Mouse (Mus musculus): ENCODE results near the gene Pik3r1. TPM values are rescaled to one million over a fixed set of nuclear protein-coding genes. Genes with fewer than 3 reads are reported as not detected.
A peak's percentile ranks its signal among the peaks of the same experiment; 100 is the strongest.

Pik3r1 gene
- 10 to 100 TPM; 58.8 to 93.1 TPM for total RNA-seq (2021)
- long read RNA-seq, experiment 1, full-length matches to known transcripts: 7 of 12 reads
- long read RNA-seq, experiment 1, partial matches to known transcripts: 0 of 12 reads
- long read RNA-seq, experiment 1, other reads (novel, unspliced or antisense): 5 of 12 reads
- long read RNA-seq, experiment 2, full-length matches to known transcripts: 14 of 34 reads
- long read RNA-seq, experiment 2, partial matches to known transcripts: 2 of 34 reads
- long read RNA-seq, experiment 2, other reads (novel, unspliced or antisense): 18 of 34 reads

- peak; percentile 97 for DNase-seq (ENCODE audit: low spot score in 2 of 2)
Observed at GRCm38 (mm10) chr13:101767809-101768629, at the start of gene Pik3r1. Gene Pik3r1, minus strand, starts transcription at chr13:101768217.

DNA sequence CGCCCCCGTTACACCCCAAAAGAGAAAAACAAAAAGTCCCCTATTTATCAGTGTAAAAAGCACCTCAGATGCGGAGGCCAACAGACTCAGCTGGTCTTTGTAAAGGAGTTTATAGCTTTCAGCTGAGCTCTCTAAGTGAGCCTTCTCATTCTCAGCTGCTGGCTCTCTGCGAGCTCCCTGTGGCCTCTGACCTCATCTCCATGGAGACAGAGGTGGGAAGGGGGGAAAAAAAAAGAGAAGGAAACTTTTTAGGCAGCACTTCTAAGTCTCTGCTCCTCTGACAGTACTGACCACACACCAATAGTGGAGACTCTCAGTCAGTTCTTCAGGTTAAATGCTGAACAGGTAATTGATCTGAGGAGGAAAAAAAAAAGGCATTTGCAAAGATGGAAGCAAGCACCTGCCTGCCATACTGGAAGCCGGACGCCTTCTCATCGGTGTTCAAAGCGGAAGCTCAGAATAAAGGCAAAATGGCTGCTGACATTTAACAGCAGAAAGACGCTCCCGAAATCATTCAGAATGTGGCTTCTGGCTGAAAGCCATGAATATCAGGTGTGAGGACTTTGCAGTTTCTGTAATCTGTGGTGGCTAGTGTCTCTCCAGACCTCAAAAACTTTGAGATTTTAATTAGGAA, 45.4 kb upstream of the Pik3r1 start:
- no peak for DNase-seq (ENCODE audit: low spot score in 2 of 2)

GRCm38 (mm10) chr13:101812341-101812740, 44.3 kb upstream of the Pik3r1 start:
- DNase-seq (ENCODE audit: low spot score in 2 of 2): no peak

DNA sequence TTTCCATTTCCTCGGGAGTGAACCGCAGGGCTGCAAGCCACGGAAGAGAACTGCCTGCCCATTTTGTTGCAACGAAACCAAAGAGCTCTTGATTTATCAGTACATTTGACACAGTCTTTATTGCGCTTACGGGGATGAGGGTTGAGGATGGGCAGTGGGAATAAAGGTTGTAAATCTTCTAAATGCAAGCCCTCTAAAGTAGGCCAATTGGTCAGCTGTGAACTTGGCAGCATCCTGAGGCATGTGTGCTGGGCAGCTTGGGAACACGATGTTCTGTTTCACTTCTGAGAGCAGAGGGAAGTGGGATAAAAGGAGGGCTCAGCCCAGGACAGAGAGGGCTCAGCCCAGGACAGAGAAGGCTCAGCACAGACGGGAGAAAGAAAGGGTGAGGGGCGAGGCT, 43.9 kb upstream of the Pik3r1 start:
- DNase-seq (ENCODE audit: low spot score in 2 of 2): peak in 1 of 2 experiments; percentile 39

GRCm38 (mm10) chr13:101810667-101811066, 42.6 kb upstream of the Pik3r1 start:
- DNase-seq (ENCODE audit: low spot score in 2 of 2): peak in 1 of 2 experiments; percentile 30

GRCm38 (mm10) chr13:101809796-101810195, 41.8 kb upstream of the Pik3r1 start:
- DNase-seq (ENCODE audit: low spot score in 2 of 2): no peak

DNA sequence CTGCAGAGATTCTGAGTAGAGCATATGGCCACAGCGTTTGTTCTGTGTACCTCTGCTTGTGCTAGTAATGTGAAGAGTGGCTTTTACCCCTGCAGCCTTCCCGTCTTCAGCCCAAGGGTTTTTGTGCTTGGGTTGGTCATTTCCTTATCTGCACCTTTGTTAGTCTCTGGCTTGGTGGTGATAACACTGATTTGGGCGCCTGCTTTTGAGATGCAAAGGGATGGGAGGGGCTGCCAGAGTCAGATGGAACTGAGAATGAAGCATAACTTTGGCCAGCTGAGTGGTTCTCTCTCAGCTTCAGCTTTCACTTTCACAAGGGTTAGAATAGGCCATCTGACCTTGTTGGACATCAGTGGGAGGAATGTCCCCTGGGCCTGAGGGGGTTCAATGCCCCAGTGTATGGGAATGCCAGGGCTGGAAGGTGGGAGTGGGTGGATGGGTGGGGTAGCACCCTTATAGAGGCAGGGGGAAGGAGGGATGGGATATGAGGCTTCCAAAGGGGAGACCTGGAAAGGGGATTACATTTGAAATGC, 37.6 kb upstream of the Pik3r1 start:
- no peak for DNase-seq (ENCODE audit: low spot score in 2 of 2)

DNA sequence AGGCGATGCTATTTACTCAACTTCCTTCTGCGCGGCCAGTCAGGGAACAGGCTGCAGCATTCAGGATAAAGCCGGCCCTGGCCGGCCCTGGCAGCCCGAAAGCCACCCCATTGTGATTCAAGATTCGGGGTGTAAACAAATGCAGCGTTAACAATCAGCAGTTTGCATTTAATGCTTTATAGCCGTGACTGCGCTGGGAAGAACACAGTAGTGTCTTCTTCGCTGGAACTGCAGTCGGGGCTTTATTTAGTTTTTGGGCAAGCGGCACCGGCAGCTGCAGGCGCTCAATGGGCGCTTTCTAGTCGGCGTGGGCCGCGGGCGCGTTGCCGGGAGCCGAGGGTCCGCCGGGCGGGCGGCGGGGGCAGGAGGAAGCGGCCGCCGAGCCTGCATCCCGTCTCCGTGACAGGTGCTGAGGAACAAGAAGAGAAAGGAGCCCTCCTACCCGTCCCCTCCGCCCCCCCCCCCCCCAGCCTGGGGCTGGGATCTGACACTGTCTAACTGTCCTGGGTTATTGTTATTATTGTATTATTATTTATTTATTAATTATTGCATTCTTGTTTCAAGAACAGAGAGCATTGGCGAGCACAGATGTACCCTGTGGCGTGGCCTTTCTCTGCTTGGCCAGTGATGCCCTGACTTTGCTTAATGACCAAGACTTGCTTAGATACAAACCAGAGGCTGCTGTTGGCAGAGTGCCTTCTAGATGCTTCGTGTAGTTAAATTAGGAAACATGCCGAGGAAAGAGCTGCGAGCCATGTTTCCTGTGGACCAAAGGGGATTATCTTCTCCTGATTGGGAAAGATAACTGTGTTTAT, 33.6 kb upstream of the Pik3r1 start:
- DNase-seq (ENCODE audit: low spot score in 2 of 2): peak; percentile 42 to 50

DNA sequence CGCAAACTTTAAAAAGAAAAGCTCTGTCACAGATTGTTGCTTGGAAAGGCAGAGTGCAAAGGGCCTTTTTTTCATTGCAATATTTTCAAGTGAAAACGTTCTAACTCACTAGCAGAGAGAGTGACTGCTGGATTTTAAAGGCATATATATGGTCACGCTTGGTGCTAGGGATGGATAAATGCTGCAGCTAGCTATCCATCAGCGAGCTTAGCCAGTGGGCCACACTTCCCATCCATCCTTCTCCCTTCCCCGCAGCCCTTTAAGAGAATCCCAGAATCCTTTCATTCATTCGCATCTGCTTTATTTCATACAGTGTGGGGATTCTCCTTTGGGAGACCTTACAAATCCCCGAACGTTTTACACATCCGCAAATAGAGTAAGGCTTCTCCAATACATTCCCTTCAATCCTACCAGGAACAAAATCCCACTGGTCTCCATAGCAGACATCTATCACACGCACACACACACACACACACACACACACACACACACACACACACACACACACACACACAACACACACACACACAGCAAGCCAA, 32.9 kb upstream of the Pik3r1 start:
- no peak for DNase-seq (ENCODE audit: low spot score in 2 of 2)

GRCm38 (mm10) chr13:101800021-101800596, 32.1 kb upstream of the Pik3r1 start:
- no peak for DNase-seq (ENCODE audit: low spot score in 2 of 2)

GRCm38 (mm10) chr13:101799318-101799717, 31.3 kb upstream of the Pik3r1 start:
- DNase-seq (ENCODE audit: low spot score in 2 of 2): no peak

DNA sequence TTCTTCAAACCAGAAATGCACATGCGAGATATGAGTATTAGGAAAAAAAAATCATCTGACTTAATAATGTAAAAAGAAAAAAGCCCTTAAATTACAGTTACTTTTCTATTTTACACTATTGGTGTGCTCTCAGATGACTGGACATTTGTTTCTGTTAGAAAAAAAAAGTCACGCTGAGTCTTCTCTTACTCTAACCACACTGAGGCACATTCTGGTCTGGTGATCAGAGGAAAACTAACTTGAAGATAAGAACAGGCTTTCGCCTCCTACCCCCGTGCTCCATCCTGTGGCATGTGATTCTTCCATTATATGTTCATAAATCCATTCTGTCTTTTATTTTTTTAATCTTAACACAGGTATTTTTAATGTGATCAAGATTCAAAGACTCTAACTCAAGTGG, 30.5 kb upstream of the Pik3r1 start:
- no peak for DNase-seq (ENCODE audit: low spot score in 2 of 2)

GRCm38 (mm10) chr13:101796983-101797382, 29.0 kb upstream of the Pik3r1 start:
- no peak for DNase-seq (ENCODE audit: low spot score in 2 of 2)

DNA sequence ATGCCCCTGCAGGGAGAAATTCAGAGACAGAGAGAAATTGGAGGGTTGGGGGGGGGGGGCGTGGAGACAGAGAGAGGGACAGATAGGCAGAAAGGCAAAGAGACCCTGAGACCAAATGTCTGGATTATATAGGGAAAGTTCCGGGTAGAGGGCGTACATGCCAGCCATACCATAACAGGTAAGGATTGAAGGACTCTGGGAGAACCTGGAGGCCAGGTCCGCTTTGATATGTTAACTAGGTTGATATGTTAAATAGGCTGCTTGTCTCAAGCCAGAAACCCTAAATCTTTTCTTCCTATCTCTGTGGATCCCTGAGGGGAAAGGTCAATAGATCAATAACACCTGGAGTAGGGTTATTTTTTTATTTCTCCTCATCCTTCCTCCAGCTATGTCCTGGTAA, 17.7 kb upstream of the Pik3r1 start:
- DNase-seq (ENCODE audit: low spot score in 2 of 2): no peak

- no peak for DNase-seq (ENCODE audit: low spot score in 2 of 2)
Observed at GRCm38 (mm10) chr13:101784651-101785289, 16.8 kb upstream of the Pik3r1 start.

DNA sequence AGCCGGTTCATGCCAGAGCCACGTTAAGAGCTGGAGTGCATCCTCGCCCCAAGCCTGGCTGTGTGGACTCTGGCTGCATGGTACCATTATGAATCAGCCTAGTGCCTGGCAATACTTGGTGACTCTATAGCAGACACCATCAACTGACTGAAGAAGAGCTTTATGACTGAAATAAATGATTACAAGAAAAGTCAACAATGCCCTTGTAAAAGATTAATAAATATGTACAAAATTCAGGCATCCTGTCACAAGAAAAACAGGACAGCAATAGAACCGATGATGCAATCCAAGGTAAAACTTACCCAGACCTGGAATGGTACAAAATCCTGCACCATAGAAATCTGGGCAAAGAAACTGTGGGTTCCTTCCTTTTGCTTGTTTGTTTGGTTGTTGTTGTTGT, 11.0 kb upstream of the Pik3r1 start:
- DNase-seq (ENCODE audit: low spot score in 2 of 2): no peak

- no peak for DNase-seq (ENCODE audit: low spot score in 2 of 2)
Observed at GRCm38 (mm10) chr13:101777851-101778250, 9.8 kb upstream of the Pik3r1 start.

- DNase-seq (ENCODE audit: low spot score in 2 of 2): no peak
Observed at GRCm38 (mm10) chr13:101771071-101771470, 3.1 kb upstream of the Pik3r1 start.

GRCm38 (mm10) chr13:101769955-101770354, 1.9 kb upstream of the Pik3r1 start:
- DNase-seq (ENCODE audit: low spot score in 2 of 2): no peak

GRCm38 (mm10) chr13:101768630-101768991, 594 bp upstream of the Pik3r1 start:
- peak; percentile 70 to 73 for DNase-seq (ENCODE audit: low spot score in 2 of 2)

All from adrenal gland, adult 18-20 months (tissue).